Mouse (Mus musculus) hindbrain, embryonic 12.5 days (tissue): ENCODE measurements at regions not wholly inside any gene's neighbourhood (a gene's known extent, or its start where the extent isn't known, plus 50 kb on each side); places are given as distances from the start of the nearest gene placed in this dataset.

Experiments used
- ATAC-seq: fragments of 200-750 bp; cut with Nextera tagmentation; 2 replicates; pipeline ENCODE4 v1.8.0; 2017; ENCODE audit warnings: moderate TSS enrichment; ENCODE audit not compliant: low FRiP score
- H3K27ac ChIP-seq: fragments of 300-500 bp; sonication (generic); 2 replicates; pipeline ENCODE4 v1.5.1; 2016; ENCODE audit warnings: mild to moderate bottlenecking
- H3K27me3 ChIP-seq: fragments of 300-500 bp; sonication (generic); 2 replicates; pipeline ENCODE4 v1.6.1; 2016; ENCODE audit warnings: mild to moderate bottlenecking
- H3K36me3 ChIP-seq: fragments of 300-500 bp; sonication (generic); 2 replicates; pipeline ENCODE4 v1.6.1; 2016; ENCODE audit warnings: mild to moderate bottlenecking
- H3K4me1 ChIP-seq: fragments of 300-500 bp; sonication (generic); 2 replicates; pipeline ENCODE4 v1.6.1; 2016
- H3K4me2 ChIP-seq: fragments of 300-500 bp; sonication (generic); replicated peaks from 2 replicates; pipeline ENCODE4 v1.6.1; 2016; ENCODE audit warnings: mild to moderate bottlenecking
- H3K4me3 ChIP-seq: fragments of 300-500 bp; sonication (generic); 2 replicates; pipeline ENCODE4 v1.5.1; 2016; ENCODE audit warnings: mild to moderate bottlenecking
- H3K9ac ChIP-seq: fragments of 300-500 bp; sonication (generic); 2 replicates; pipeline ENCODE4 v1.6.1; 2016; ENCODE audit warnings: mild to moderate bottlenecking, moderate library complexity
- H3K9me3 ChIP-seq: fragments of 300-500 bp; sonication (generic); replicated peaks from 2 replicates; pipeline ENCODE4 v1.6.1; 2016; ENCODE audit warnings: mild to moderate bottlenecking
- WGBS: fragments of 180-500 bp; shearing (Covaris S2); methylation state at CpG from one replicate; pipeline ENCODE4 v1.1.7; 2016; 5-methylcytosine and 5-hydroxymethylcytosine counted together

DNA sequence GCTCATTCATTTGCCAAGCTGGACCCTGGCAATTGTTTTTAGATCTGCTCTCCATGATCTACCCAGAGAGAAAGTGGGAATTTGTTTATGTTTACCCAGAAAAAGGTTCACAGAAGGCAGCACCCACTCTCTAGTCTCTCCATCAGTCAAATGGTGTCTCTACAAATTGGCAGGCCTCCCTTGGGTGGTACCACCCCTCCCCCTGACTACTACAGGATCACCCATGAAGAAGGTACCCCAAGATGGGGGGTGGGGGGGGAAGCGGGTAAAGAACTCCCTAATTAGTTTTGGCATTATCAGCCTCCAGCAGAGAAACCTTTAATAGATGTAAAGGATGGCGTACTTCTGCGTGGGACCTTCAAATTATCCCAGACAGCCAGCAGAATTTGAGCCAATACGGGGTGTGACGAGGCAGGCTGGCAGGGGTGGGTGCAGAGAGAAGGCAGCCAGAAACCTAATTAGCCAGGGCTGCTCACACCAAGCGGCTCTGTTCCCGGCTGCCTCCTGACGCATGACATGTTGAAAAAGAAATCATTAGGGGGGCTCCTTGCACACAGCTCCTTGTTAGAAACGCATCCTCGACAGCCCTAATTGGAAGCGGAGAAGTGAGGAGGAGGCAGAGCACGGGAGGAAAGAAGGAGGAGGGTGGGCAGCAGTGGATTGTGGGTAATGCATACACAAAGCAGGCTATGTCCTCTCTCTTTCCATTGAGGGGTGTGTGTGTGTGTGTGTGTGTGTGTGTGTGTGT is 220.7 kb downstream of the Suds3 start:
- H3K27ac ChIP-seq, result peak overlapping the region; percentile 76
- peak; percentile 87 for ATAC-seq
- peaks cover 5% of the 10 kb centered on the region; the same call in 1 of the 2 replicates for H3K27me3 ChIP-seq
- H3K9me3 ChIP-seq, result no peaks in the 10 kb centered on the region
- no peak overlapping the region for H3K9ac ChIP-seq
- H3K4me3 ChIP-seq, result no peak overlapping the region
- H3K36me3 ChIP-seq, result no peaks in the 10 kb centered on the region
- 45% methylated on average over 12 of the region's 12 CpGs for WGBS
- H3K4me2 ChIP-seq, result peak overlapping the region; percentile 17; the same call in 1 of the 2 replicates
- peaks cover 7% of the 10 kb centered on the region; the same call in 1 of the 2 replicates for H3K4me1 ChIP-seq

DNA sequence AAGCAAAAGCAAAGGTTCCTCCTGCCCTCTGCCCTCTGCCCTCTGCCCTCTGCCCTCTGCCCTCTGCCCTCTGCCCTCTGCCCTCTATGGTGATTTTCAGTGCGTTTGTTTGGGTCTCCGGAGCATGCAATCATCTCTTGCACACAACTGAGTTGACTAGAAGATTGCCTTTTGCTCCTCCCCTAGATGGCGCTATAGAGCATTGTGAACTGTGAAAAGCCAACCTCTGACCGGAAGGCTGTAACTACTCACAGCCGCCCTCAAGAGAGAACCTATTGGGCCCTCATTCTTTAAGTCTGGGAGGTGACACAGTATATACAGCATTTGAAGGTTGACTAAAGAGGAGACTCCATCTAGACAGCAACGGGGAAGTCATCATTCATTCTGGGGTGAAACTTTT is 221.3 kb downstream of the Suds3 start:
- no peak overlapping the region for H3K9ac ChIP-seq
- H3K4me1 ChIP-seq, result peaks cover 7% of the 10 kb centered on the region; the same call in 1 of the 2 replicates
- no peaks in the 10 kb centered on the region for H3K36me3 ChIP-seq
- H3K9me3 ChIP-seq, result no peaks in the 10 kb centered on the region
- H3K27ac ChIP-seq, result peak overlapping the region; percentile 76; the same call in 1 of the 2 replicates
- no peak overlapping the region for H3K4me3 ChIP-seq
- WGBS, result 80% methylated on average over 6 of the region's 6 CpGs
- H3K4me2 ChIP-seq, result no peak overlapping the region
- no peak for ATAC-seq
- peaks cover 5% of the 10 kb centered on the region; the same call in 1 of the 2 replicates for H3K27me3 ChIP-seq

GRCm38 (mm10) chr5:116892877-116893276 is 223.0 kb downstream of the Suds3 start:
- Histone ChIP-seq H3K4me1 (peaks cover 7% of the 10 kb centered on the region; the same call in 1 of the 2 replicates), H3K4me2 (no peak overlapping the region), H3K9ac (no peak overlapping the region), H3K36me3 (no peaks in the 10 kb centered on the region), H3K4me3 (no peak overlapping the region), H3K27ac (0 out of 2 replicates have a peak overlapping the region, but pooled peaks have one; percentile 17), H3K9me3 (no peaks in the 10 kb centered on the region), H3K27me3 (peaks cover 5% of the 10 kb centered on the region; the same call in 1 of the 2 replicates)
- no peak for ATAC-seq
- WGBS, result 75% methylated on average over 13 of the region's 13 CpGs

- Histone ChIP-seq H3K27ac (no peak overlapping the region), H3K4me2 (no peak overlapping the region), H3K4me1 (peaks cover 15% of the 10 kb centered on the region), H3K36me3 (no peaks in the 10 kb centered on the region), H3K27me3 (peaks cover 5% of the 10 kb centered on the region; the same call in 1 of the 2 replicates), H3K4me3 (no peak overlapping the region), H3K9me3 (no peaks in the 10 kb centered on the region), H3K9ac (no peak overlapping the region)
- 88% methylated on average over 12 of the region's 12 CpGs for WGBS
- no peak for ATAC-seq
Measured at GRCm38 (mm10) chr5:116889224-116889623, 226.7 kb downstream of the Suds3 start.

DNA sequence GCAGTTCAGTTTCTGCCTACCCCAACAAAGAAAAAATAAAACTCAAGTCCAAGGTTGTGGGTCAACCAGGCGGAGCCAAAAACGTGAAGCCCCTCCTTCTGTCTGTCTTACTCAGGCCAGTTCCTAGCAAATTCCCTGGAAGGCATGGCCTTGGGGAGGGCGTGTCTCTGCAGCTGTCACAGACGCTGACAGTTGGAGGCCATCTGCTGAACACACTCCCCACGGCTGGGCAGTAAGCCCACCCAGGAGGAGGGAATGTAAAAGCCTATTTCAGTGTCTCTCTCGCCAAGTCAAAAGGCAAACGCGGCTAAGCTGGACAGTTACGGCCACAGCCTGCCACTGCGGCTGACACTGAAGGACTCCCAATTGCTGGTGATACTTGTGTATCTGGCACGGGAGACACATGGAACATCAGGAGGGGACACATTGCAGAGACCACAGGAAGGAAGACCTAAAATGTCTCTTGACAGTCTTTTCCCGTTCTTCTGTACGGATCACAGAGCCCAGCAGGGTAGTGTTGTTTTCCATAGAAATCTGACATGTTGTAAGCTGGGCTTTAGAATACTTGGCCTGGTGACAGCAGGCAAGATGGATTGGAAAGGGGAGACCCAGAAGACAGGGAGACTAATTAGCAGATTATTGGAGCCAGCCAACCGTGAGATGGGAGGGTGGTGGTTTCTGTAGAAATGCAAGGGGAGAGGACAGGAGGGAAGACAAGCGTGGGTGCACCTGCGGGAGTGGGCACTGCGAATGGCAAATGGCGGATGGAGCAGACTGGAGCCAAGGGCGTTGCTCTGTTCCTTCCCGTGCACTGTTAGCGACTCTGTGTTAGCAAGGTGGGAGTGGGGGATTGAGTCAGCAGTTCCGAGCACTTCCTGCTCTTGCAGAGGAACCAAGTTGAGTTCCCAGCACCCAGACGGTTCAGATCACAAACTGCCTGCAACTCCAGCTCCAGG is 229.5 kb downstream of the Suds3 start:
- Histone ChIP-seq H3K4me3 (no peak overlapping the region), H3K4me2 (no peak overlapping the region; the same call in 1 of the 2 replicates), H3K9me3 (no peaks in the 10 kb centered on the region), H3K27me3 (peaks cover 4% of the 10 kb centered on the region; the same call in 1 of the 2 replicates), H3K9ac (no peak overlapping the region), H3K4me1 (peaks cover 10% of the 10 kb centered on the region), H3K27ac (peak overlapping the region; percentile 69), H3K36me3 (no peaks in the 10 kb centered on the region)
- ATAC-seq, result peak; percentile 86
- WGBS, result 40% methylated on average over 23 of the region's 23 CpGs

DNA sequence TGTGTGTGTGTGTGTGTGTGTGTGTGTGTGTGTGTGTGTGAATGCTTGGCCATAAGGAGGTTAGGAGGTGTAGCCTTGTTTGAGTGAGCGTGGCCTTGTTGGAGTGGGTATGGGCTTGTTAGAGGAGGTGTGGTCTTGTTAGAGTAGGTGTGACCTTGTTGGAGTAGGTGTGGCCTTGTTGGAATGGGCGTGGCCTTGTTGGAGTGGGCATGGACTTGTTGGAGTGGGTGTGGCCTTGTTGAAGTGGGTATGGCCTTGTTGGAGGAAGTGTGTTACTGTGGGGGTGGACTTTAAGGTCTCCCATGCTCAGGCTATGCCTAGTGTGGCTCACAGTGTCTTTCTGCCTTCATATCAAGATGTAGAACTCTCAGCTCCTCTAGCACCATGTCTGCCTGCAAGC is 236.2 kb downstream of the Suds3 start:
- H3K36me3 ChIP-seq, result no peaks in the 10 kb centered on the region
- 85% methylated on average over 2 of the region's 2 CpGs for WGBS
- no peak overlapping the region for H3K9ac ChIP-seq
- no peaks in the 10 kb centered on the region for H3K9me3 ChIP-seq
- H3K4me1 ChIP-seq, result no peaks in the 10 kb centered on the region
- no peak for ATAC-seq
- H3K27ac ChIP-seq, result no peak overlapping the region
- no peak overlapping the region for H3K4me2 ChIP-seq
- H3K27me3 ChIP-seq, result no peaks in the 10 kb centered on the region
- H3K4me3 ChIP-seq, result no peak overlapping the region

DNA sequence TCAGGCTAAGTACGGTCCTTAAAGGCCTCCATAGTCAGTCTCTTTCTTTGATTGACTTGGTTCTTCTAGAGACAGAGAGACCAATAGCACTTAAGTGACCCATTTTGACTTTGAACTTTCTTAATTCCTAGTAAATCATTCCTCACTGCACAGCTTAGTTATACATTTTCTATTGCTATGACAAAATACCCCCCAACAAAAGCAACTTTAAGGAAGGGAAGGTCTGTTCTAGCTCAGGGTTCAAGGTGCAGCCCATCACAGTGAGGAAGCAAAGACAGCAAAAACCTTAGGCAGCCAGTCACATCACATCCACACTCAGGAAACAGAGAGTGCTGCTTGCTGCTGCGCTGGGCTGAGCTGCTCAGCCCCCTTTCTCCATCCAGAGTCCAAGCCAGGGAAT is 241.0 kb downstream of the Suds3 start:
- H3K4me1 ChIP-seq, result no peaks in the 10 kb centered on the region
- H3K9me3 ChIP-seq, result no peaks in the 10 kb centered on the region
- 78% methylated on average over 2 of the region's 2 CpGs for WGBS
- H3K36me3 ChIP-seq, result no peaks in the 10 kb centered on the region
- no peak overlapping the region for H3K9ac ChIP-seq
- H3K27ac ChIP-seq, result no peak overlapping the region
- no peak for ATAC-seq
- no peak overlapping the region for H3K4me3 ChIP-seq
- H3K4me2 ChIP-seq, result no peak overlapping the region
- H3K27me3 ChIP-seq, result no peaks in the 10 kb centered on the region

DNA sequence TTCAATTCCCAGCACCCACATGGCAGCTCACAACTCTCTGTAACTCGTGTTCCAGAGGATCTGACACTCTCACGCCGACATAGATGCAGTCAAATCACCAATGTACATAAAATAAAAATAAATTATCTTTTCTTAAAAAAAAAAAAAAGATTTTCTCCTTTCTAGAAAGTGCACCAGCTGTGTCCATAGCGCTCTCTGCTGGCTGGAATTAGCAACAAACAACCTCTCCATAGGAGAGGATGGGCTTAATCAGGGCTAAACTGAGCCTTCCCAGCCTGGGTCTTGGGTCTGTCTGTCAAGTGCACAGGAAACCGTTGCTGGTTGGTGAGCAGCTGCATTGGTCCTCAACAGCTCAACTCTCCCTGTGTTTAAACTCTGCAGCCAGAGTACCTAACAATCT is 247.8 kb downstream of the Suds3 start:
- ATAC-seq, result no peak
- 80% methylated on average over 5 of the region's 5 CpGs for WGBS
- Histone ChIP-seq H3K4me1 (no peaks in the 10 kb centered on the region), H3K4me2 (no peak overlapping the region), H3K9me3 (no peaks in the 10 kb centered on the region), H3K4me3 (no peak overlapping the region), H3K27me3 (no peaks in the 10 kb centered on the region; the same call in 1 of the 2 replicates), H3K27ac (no peak overlapping the region), H3K9ac (no peak overlapping the region), H3K36me3 (no peaks in the 10 kb centered on the region)

- no peak for ATAC-seq
- H3K4me1 ChIP-seq, result no peaks in the 10 kb centered on the region
- 88% methylated on average over 11 of the region's 11 CpGs for WGBS
Measured at GRCm38 (mm10) chr5:116864275-116864674, 251.6 kb downstream of the Suds3 start.

GRCm38 (mm10) chr5:116852691-116853090 is 261.1 kb upstream of the Srrm4 start:
- Histone ChIP-seq H3K27me3 (no peaks in the 10 kb centered on the region), H3K4me1 (0 out of 2 replicates have a peak, but pooled peaks cover 5% of the 10 kb centered on the region), H3K4me2 (no peak overlapping the region), H3K4me3 (no peak overlapping the region), H3K27ac (no peak overlapping the region), H3K9me3 (peaks cover 6% of the 10 kb centered on the region; the same call in 1 of the 2 replicates), H3K36me3 (no peaks in the 10 kb centered on the region), H3K9ac (no peak overlapping the region)
- ATAC-seq, result no peak
- 75% methylated on average over 7 of the region's 7 CpGs for WGBS

More at GRCm38 (mm10) chr5:116864275-116864674, 251.6 kb downstream of the Suds3 start:
- no peak overlapping the region for H3K9ac ChIP-seq
- no peaks in the 10 kb centered on the region; the same call in 1 of the 2 replicates for H3K27me3 ChIP-seq
- no peak overlapping the region for H3K4me2 ChIP-seq
- no peak overlapping the region for H3K27ac ChIP-seq
- no peaks in the 10 kb centered on the region for H3K9me3 ChIP-seq
- H3K36me3 ChIP-seq, result no peaks in the 10 kb centered on the region
- H3K4me3 ChIP-seq, result no peak overlapping the region

DNA sequence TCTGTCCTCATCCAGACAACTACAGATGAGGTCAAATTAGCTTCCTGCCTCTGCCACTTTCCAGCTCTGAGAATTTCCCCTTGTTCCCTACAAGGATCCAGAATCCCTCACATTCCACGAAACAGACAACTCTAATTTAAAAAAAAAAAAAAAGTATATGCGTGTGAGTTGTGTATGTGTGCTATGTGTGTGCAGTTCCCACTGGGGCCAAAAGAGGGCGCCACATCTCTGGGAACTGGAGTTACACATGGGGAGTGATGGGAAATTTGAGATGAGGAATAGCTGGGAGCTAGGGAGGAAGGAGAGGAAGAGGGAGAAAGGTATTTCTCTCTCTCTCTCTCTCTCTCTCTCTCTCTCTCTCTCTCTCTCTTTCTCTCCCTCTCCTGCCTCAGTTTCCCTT is 240.3 kb upstream of the Srrm4 start:
- no peak overlapping the region for H3K27ac ChIP-seq
- H3K9me3 ChIP-seq, result no peaks in the 10 kb centered on the region
- no peak overlapping the region for H3K4me3 ChIP-seq
- H3K27me3 ChIP-seq, result no peaks in the 10 kb centered on the region
- no peak overlapping the region for H3K9ac ChIP-seq
- WGBS, result 71% methylated on average over 3 of the region's 3 CpGs
- no peak overlapping the region for H3K4me2 ChIP-seq
- no peaks in the 10 kb centered on the region for H3K4me1 ChIP-seq
- no peak for ATAC-seq
- no peaks in the 10 kb centered on the region for H3K36me3 ChIP-seq

GRCm38 (mm10) chr5:116829771-116830170 is 238.2 kb upstream of the Srrm4 start:
- no peak for ATAC-seq
- H3K9me3 ChIP-seq, result no peaks in the 10 kb centered on the region
- H3K36me3 ChIP-seq, result no peaks in the 10 kb centered on the region
- H3K4me1 ChIP-seq, result no peaks in the 10 kb centered on the region
- no peak overlapping the region for H3K9ac ChIP-seq
- H3K27ac ChIP-seq, result no peak overlapping the region
- no peaks in the 10 kb centered on the region for H3K27me3 ChIP-seq
- no peak overlapping the region for H3K4me2 ChIP-seq
- 26% methylated on average over 11 of the region's 11 CpGs for WGBS
- no peak overlapping the region for H3K4me3 ChIP-seq
